Mouse (Mus musculus): ENCODE measurements around the gene Acr. TPM values are rescaled to one million over a fixed set of nuclear protein-coding genes. Genes with fewer than 3 reads are reported as not detected.

Gene Acr
- polyA plus RNA-seq, 1 experiment from 2014 or later: not detected

- Histone ChIP-seq H3K4me1 (0 out of 2 replicates have a peak, but pooled peaks cover under 1% of the 10 kb centered on the region), H3K36me3 (peaks cover 23% of the 10 kb centered on the region), H3K4me3 (no peak overlapping the region), H3K4me2 (no peak overlapping the region), H3K27me3 (replicated peaks) (peaks cover 14% of the 10 kb centered on the region; the same call in 1 of the 2 replicates), H3K9ac (no peak overlapping the region), H3K9me3 (replicated peaks) (no peaks in the 10 kb centered on the region), H3K27ac (no peak overlapping the region)
- 84% methylated on average over 1 of the region's 1 CpGs for WGBS (ENCODE audit: insufficient replicate concordance)
- ATAC-seq: no peak
These were observed 16.4 kb upstream of the Acr start for GRCm38 (mm10) chr15:89551733-89552132.

- Histone ChIP-seq H3K4me3 (no peak overlapping the region), H3K36me3 (0 out of 2 replicates have a peak, but pooled peaks cover 4% of the 10 kb centered on the region), H3K27ac (no peak overlapping the region), H3K4me2 (no peak overlapping the region), H3K9me3 (replicated peaks) (no peaks in the 10 kb centered on the region), H3K27me3 (replicated peaks) (peaks cover 30% of the 10 kb centered on the region), H3K4me1 (peaks cover 14% of the 10 kb centered on the region), H3K9ac (no peak overlapping the region)
- no peak for ATAC-seq
- whole genome bisulfite sequencing (ENCODE audit: insufficient replicate concordance): 68% methylated on average over 6 of the region's 6 CpGs
These were observed 12.5 kb upstream of the Acr start for GRCm38 (mm10) chr15:89555591-89555990.

GRCm38 (mm10) chr15:89556401-89557178 lies 11.5 kb upstream of the Acr start:
- 0 out of 2 replicates have a peak, but pooled peaks cover 4% of the 10 kb centered on the region for H3K36me3 ChIP-seq
- no peak overlapping the region for H3K27ac ChIP-seq
- no peaks in the 10 kb centered on the region for H3K9me3 ChIP-seq (replicated peaks)
- H3K9ac ChIP-seq: no peak overlapping the region
- 61% methylated on average over 23 of the region's 23 CpGs for WGBS (ENCODE audit: insufficient replicate concordance)
- H3K4me1 ChIP-seq: peaks cover 14% of the 10 kb centered on the region
- 0 out of 2 replicates have a peak overlapping the region, but pooled peaks have one; percentile 8 for H3K4me2 ChIP-seq
- peaks cover 30% of the 10 kb centered on the region for H3K27me3 ChIP-seq (replicated peaks)
- no peak for ATAC-seq
- H3K4me3 ChIP-seq: no peak overlapping the region

DNA sequence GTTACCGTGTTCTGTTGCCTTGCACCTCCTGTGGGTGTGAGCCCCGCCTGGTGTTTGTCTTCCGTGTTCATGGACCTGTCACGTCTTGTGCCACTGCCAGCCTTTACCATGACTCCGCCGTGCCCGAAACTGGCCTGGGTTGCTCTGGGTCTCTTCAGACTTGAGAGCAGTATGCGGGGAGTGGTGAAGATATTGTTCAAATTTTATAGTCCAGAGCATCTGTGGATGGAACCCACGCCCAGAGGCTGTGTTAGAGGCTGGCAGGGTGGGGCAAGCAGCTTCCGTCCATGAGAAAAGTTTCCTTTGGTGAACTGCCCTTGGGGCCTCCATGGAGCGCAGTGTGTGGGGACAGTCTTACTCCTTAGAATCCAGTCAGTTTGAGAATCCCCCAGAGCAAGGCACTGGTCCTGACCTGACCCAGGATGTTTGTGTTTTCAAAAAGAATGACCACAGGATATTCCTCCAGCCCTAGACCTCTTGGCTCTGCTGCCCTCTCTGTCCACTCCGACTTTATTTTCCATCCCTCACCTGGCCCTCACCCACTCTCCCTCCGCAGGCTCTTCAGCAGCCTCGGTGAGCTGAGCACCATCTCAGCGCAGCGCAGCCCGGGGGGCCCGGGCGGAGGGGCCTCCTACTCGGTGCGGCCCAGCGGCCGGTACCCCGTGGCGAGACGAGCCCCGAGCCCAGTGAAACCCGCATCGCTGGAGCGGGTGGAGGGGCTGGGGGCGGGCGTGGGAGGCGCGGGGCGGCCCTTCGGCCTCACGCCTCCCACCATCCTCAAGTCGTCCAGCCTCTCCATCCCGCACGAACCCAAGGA lies 10.7 kb upstream of the Acr start:
- Histone ChIP-seq H3K27me3 (replicated peaks) (peaks cover 30% of the 10 kb centered on the region), H3K4me3 (no peak overlapping the region), H3K4me2 (peak overlapping the region; percentile 39), H3K9ac (no peak overlapping the region), H3K27ac (no peak overlapping the region), H3K9me3 (replicated peaks) (no peaks in the 10 kb centered on the region), H3K4me1 (peaks cover 14% of the 10 kb centered on the region), H3K36me3 (0 out of 2 replicates have a peak, but pooled peaks cover 4% of the 10 kb centered on the region)
- no peak for ATAC-seq
- WGBS (ENCODE audit: insufficient replicate concordance): 63% methylated on average over 40 of the region's 40 CpGs

GRCm38 (mm10) chr15:89557996-89558390 lies 10.1 kb upstream of the Acr start:
- Histone ChIP-seq H3K27ac (no peak overlapping the region), H3K9me3 (replicated peaks) (no peaks in the 10 kb centered on the region), H3K4me2 (peak overlapping the region; percentile 39), H3K36me3 (0 out of 2 replicates have a peak, but pooled peaks cover 4% of the 10 kb centered on the region), H3K9ac (no peak overlapping the region), H3K27me3 (replicated peaks) (peaks cover 30% of the 10 kb centered on the region), H3K4me3 (no peak overlapping the region), H3K4me1 (peaks cover 14% of the 10 kb centered on the region)
- WGBS (ENCODE audit: insufficient replicate concordance): 61% methylated on average over 34 of the region's 34 CpGs
- no peak for ATAC-seq

GRCm38 (mm10) chr15:89559202-89559731 lies 8.9 kb upstream of the Acr start:
- Histone ChIP-seq H3K9ac (no peak overlapping the region), H3K36me3 (0 out of 2 replicates have a peak, but pooled peaks cover 4% of the 10 kb centered on the region), H3K4me3 (no peak overlapping the region), H3K4me1 (peaks cover 14% of the 10 kb centered on the region), H3K4me2 (no peak overlapping the region), H3K27ac (no peak overlapping the region), H3K9me3 (replicated peaks) (no peaks in the 10 kb centered on the region), H3K27me3 (replicated peaks) (peaks cover 30% of the 10 kb centered on the region)
- ATAC-seq: no peak
- WGBS (ENCODE audit: insufficient replicate concordance): 62% methylated on average over 10 of the region's 10 CpGs

DNA sequence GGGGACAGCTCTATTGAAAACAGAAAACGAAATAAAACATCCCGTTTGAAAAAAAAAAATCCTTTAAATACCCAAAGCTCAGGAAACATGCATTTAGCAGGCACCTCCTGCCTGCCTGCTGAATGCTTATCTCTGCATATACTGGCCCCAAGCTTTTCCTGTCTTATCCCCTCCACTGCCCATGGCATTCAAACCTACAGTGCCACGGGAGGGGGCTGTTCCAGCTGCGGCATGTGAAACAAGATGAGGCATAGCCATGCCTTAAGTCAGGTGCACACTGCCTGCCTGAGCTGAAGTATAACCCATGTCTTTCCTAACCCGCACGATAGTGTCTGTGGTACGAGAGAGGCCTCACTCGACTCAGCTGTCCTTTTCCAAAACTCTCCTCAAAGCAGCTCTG lies 4.0 kb downstream of the Acr start:
- H3K4me2 ChIP-seq: no peak overlapping the region
- peaks cover 6% of the 10 kb centered on the region; the same call in 1 of the 2 replicates for H3K4me1 ChIP-seq
- no peaks in the 10 kb centered on the region for H3K36me3 ChIP-seq
- WGBS (ENCODE audit: insufficient replicate concordance): 27% methylated on average over 8 of the region's 8 CpGs
- no peak overlapping the region for H3K9ac ChIP-seq
- no peak overlapping the region for H3K27ac ChIP-seq
- no peaks in the 10 kb centered on the region for H3K27me3 ChIP-seq (replicated peaks)
- H3K4me3 ChIP-seq: no peak overlapping the region
- no peaks in the 10 kb centered on the region for H3K9me3 ChIP-seq (replicated peaks)
- ATAC-seq: no peak

- H3K9ac ChIP-seq: no peak overlapping the region
- no peaks in the 10 kb centered on the region for H3K27me3 ChIP-seq (replicated peaks)
- H3K9me3 ChIP-seq (replicated peaks): no peaks in the 10 kb centered on the region
- 69% methylated on average over 7 of the region's 7 CpGs for WGBS (ENCODE audit: insufficient replicate concordance)
- H3K4me3 ChIP-seq: no peak overlapping the region
- ATAC-seq: no peak
- H3K4me2 ChIP-seq: no peak overlapping the region
- H3K4me1 ChIP-seq: no peaks in the 10 kb centered on the region
- H3K36me3 ChIP-seq: 0 out of 2 replicates have a peak, but pooled peaks cover 2% of the 10 kb centered on the region
- no peak overlapping the region for H3K27ac ChIP-seq
These were observed 14.4 kb downstream of the Acr start for GRCm38 (mm10) chr15:89582494-89582893.

DNA sequence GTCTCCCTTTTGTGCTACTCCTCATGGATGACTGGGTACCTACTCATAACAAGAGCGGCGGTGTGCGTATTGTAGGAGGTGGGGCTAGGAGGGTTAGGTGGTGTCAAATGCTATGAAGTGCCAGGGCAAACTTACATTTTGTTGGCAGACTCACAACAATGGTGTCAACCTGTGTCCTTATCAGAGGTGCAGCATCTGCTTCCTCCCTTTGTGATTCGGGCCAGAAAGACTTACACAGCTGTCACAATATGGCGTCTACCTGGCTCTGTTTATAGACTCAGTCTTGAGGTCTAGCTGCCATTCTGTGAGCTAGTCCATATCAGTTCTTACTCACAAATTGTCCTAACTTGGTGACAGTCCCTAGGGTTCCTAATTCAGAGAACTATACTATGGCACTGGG lies 17.0 kb downstream of the Acr start:
- H3K27ac ChIP-seq: no peak overlapping the region
- H3K4me3 ChIP-seq: no peak overlapping the region
- WGBS (ENCODE audit: insufficient replicate concordance): 62% methylated on average over 5 of the region's 5 CpGs
- no peaks in the 10 kb centered on the region for H3K27me3 ChIP-seq (replicated peaks)
- H3K36me3 ChIP-seq: 0 out of 2 replicates have a peak, but pooled peaks cover 2% of the 10 kb centered on the region
- H3K9me3 ChIP-seq (replicated peaks): no peaks in the 10 kb centered on the region
- H3K9ac ChIP-seq: no peak overlapping the region
- no peak overlapping the region for H3K4me2 ChIP-seq
- peaks cover under 1% of the 10 kb centered on the region; the same call in 1 of the 2 replicates for H3K4me1 ChIP-seq
- no peak for ATAC-seq

GRCm38 (mm10) chr15:89585631-89586030 lies 17.5 kb downstream of the Acr start:
- Histone ChIP-seq H3K9ac (no peak overlapping the region), H3K27ac (no peak overlapping the region), H3K36me3 (0 out of 2 replicates have a peak, but pooled peaks cover 2% of the 10 kb centered on the region), H3K27me3 (replicated peaks) (no peaks in the 10 kb centered on the region), H3K4me3 (no peak overlapping the region), H3K9me3 (replicated peaks) (no peaks in the 10 kb centered on the region), H3K4me1 (peaks cover 4% of the 10 kb centered on the region; the same call in 1 of the 2 replicates), H3K4me2 (no peak overlapping the region)
- WGBS (ENCODE audit: insufficient replicate concordance): 68% methylated on average over 11 of the region's 11 CpGs
- ATAC-seq: no peak

GRCm38 (mm10) chr15:89589146-89589545 lies 21.0 kb downstream of the Acr start:
- no peak for ATAC-seq
- Histone ChIP-seq H3K4me2 (no peak overlapping the region), H3K27me3 (replicated peaks) (no peaks in the 10 kb centered on the region; the same call in 1 of the 2 replicates), H3K4me3 (no peak overlapping the region), H3K36me3 (no peaks in the 10 kb centered on the region), H3K9ac (no peak overlapping the region), H3K27ac (no peak overlapping the region), H3K4me1 (peaks cover 19% of the 10 kb centered on the region), H3K9me3 (replicated peaks) (no peaks in the 10 kb centered on the region)
- WGBS (ENCODE audit: insufficient replicate concordance): 66% methylated on average over 5 of the region's 5 CpGs

Data from liver, embryonic 12.5 days (tissue).